Mouse (Mus musculus) gastrocnemius, adult 2 months (tissue): ENCODE results near the gene Itgad. TPM values are rescaled to one million over a fixed set of nuclear protein-coding genes. Genes with fewer than 3 reads are reported as not detected.

Source experiments
- DNase-seq: peaks from one replicate; pipeline ENCODE4 v3.0.0; 2022
- H3K27ac ChIP-seq: fragments of 200-600 bp; 2 replicates; pipeline ENCODE4 v1.8.1; 2022; ENCODE audit warnings: mild to moderate bottlenecking
- H3K4me3 ChIP-seq: fragments of 200-600 bp; 2 replicates; pipeline ENCODE4 v1.8.1; 2022; ENCODE audit warnings: mild to moderate bottlenecking, moderate library complexity
- CTCF ChIP-seq: fragments of 200-600 bp; IDR thresholded peaks from 2 replicates; pipeline ENCODE4 v1.8.1; 2022; ENCODE audit warnings: antibody characterized with exemption, mild to moderate bottlenecking, moderate library complexity
- intact Hi-C: fragments of 180-260 bp; cut with DNase I; formaldehyde crosslinking; loops from one replicate; pipeline ENCODE4 v1.15.1; 2025
- total RNA-seq, 2 experiments: library from RNA; stranded (reverse); gene quantifications; 2 replicates each; pipeline ENCODE4 v1.2.3; 2021

The Itgad gene
- total RNA-seq, 2 experiments from 2014 or later, result not detected

GRCm38 (mm10) chr7:128204179-128204578 is 50.0 kb downstream of the Itgad start:
- TF ChIP-seq CTCF, result no peak
- Histone ChIP-seq H3K4me3 (peak overlapping the region; percentile 81), H3K27ac (peak overlapping the region; percentile 99)
- intact Hi-C loops, result loop anchor here (5.0 to 10.0 kb wide), 3 partner anchors 182 to 429 kb away; partner anchors contain the start of genes Prss8 and Setd1a
- DNase-seq, result no peak

GRCm38 (mm10) chr7:128205695-128206094 is 51.5 kb downstream of the Itgad start:
- Histone ChIP-seq H3K4me3 (peak overlapping the region; percentile 81), H3K27ac (peak overlapping the region; percentile 99)
- intact Hi-C loops, result loop anchor here (5.0 to 10.0 kb wide), 3 partner anchors 223 to 431 kb away; partner anchors contain the start of genes Prss8 and Setd1a
- peak; percentile 50 for DNase-seq
- no peak for TF ChIP-seq CTCF

- Histone ChIP-seq H3K27ac (peak within 1 kb of the TSS; percentile 99), H3K4me3 (peak within 1 kb of the TSS; percentile 81)
- intact Hi-C loops, result loop anchor here (5.0 to 10.0 kb wide), 3 partner anchors 224 to 431 kb away; partner anchors contain the start of genes Prss8 and Setd1a
- no peak for TF ChIP-seq CTCF
- DNase-seq, result peak; percentile 71
These were observed 52.0 kb downstream of the Itgad start, which contains the start of gene Cox6a2 for GRCm38 (mm10) chr7:128206152-128206551. TSS of gene Cox6a2 (minus strand) at chr7:128206387.

GRCm38 (mm10) chr7:128208187-128208586 is 54.0 kb downstream of the Itgad start:
- TF ChIP-seq CTCF, result peak; percentile 97
- H3K4me3 ChIP-seq, result no peak overlapping the region
- DNase-seq, result peak; percentile 46
- intact Hi-C loops, result loop anchor here (2.0 to 10.0 kb wide), 4 partner anchors 109 to 433 kb away; partner anchors contain the start of genes Prss8 and Setd1a
- H3K27ac ChIP-seq, result peak overlapping the region; percentile 99; the same call in 1 of the 2 replicates

GRCm38 (mm10) chr7:128209826-128210225 is 55.6 kb downstream of the Itgad start:
- H3K4me3 ChIP-seq, result no peak overlapping the region
- DNase-seq, result no peak
- H3K27ac ChIP-seq, result no peak overlapping the region
- TF ChIP-seq CTCF, result no peak
- intact Hi-C loops, result loop anchor here (2.0 to 10.0 kb wide), 4 partner anchors 111 to 435 kb away; partner anchors contain the start of genes Prss8 and Setd1a

GRCm38 (mm10) chr7:128219952-128220351 is 65.8 kb downstream of the Itgad start:
- intact Hi-C loops, result no loop called here
- H3K4me3 ChIP-seq, result no peak overlapping the region
- no peak overlapping the region for H3K27ac ChIP-seq
- TF ChIP-seq CTCF, result no peak
- no peak for DNase-seq

- no peak for TF ChIP-seq CTCF
- H3K27ac ChIP-seq, result no peak overlapping the region
- DNase-seq, result no peak
- intact Hi-C loops, result no loop called here
- no peak overlapping the region for H3K4me3 ChIP-seq
These were observed 66.8 kb downstream of the Itgad start for GRCm38 (mm10) chr7:128220936-128221335.

- no peak for TF ChIP-seq CTCF
- H3K27ac ChIP-seq, result no peak overlapping the region
- no peak overlapping the region for H3K4me3 ChIP-seq
- no peak for DNase-seq
- intact Hi-C loops, result no loop called here
These were observed 77.6 kb downstream of the Itgad start for GRCm38 (mm10) chr7:128231741-128232140.

- no peak overlapping the region for H3K4me3 ChIP-seq
- intact Hi-C loops, result loop anchor here (5.0 kb wide), 1 partner anchor 228 kb away; the partner anchor contains the start of gene Tial1
- no peak for TF ChIP-seq CTCF
- H3K27ac ChIP-seq, result no peak overlapping the region
- no peak for DNase-seq
These were observed 80.6 kb downstream of the Itgad start for GRCm38 (mm10) chr7:128234796-128235195.

- intact Hi-C loops, result loop anchor here (5.0 kb wide), 1 partner anchor 227 kb away; the partner anchor contains the start of gene Tial1
- Histone ChIP-seq H3K27ac (no peak overlapping the region), H3K4me3 (no peak overlapping the region)
- no peak for TF ChIP-seq CTCF
- no peak for DNase-seq
These were observed 81.3 kb downstream of the Itgad start for GRCm38 (mm10) chr7:128235481-128235880.

GRCm38 (mm10) chr7:128236426-128236825 is 82.2 kb downstream of the Itgad start:
- no peak for TF ChIP-seq CTCF
- peak overlapping the region; percentile 94 for H3K4me3 ChIP-seq
- intact Hi-C loops, result loop anchor here (5.0 kb wide), 1 partner anchor 226 kb away; the partner anchor contains the start of gene Tial1
- DNase-seq, result no peak
- H3K27ac ChIP-seq, result peak overlapping the region; percentile 100

- peak; percentile 91 for DNase-seq
- peak within 1 kb of the TSS; percentile 94 for H3K4me3 ChIP-seq
- peak within 1 kb of the TSS; percentile 100 for H3K27ac ChIP-seq
- TF ChIP-seq CTCF, result peak; percentile 99
- intact Hi-C loops, result loop anchor here (5.0 kb wide), 1 partner anchor 225 kb away; the partner anchor contains the start of gene Tial1
These were observed 82.8 kb downstream of the Itgad start, which contains the start of gene Armc5 for GRCm38 (mm10) chr7:128236856-128237592. TSS of gene Armc5 (plus strand) at chr7:128237342.

- no peak for TF ChIP-seq CTCF
- H3K27ac ChIP-seq, result peak overlapping the region; percentile 100
- no peak for DNase-seq
- H3K4me3 ChIP-seq, result peak overlapping the region; percentile 94
- intact Hi-C loops, result loop anchor here (5.0 kb wide), 1 partner anchor 225 kb away; the partner anchor contains the start of gene Tial1
These were observed 83.4 kb downstream of the Itgad start for GRCm38 (mm10) chr7:128237593-128237926.
